Mouse (Mus musculus): ENCODE data around the gene Agtrap.

DNA sequence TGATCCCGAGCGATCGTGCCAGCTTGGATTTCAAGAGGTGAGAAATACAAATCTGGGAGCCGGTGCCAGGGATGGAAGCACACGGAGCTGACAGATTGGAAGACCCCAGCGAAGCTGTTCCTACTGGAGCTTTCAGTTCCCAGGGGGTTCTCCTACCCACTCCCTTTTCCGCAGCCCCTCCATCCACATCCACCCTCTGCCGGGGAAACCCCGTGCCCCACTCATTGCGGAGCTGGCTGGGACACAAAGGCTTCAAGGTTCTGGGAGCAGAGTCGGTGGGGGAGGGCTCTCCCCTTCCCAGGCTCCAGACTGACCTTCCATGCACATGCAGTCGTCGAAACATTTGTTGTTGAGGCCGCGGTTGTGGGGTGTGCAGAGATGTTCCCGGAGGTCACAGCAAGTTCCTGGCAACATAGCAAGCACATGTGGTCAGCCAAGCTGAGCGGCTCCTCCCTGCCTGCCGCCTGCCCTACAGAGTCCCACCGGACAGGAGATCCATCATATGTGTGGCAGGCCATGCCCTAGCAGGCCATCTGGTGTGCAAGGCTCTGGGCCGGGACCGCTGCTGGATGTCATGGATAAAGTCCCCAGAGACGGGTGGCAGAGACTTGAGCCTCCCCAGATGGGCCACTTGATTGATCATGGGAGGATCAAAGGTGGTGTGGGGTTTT, 19.9 kb upstream of the Agtrap start:
- TF ChIP-seq CTCF (IDR thresholded peaks at IDR 0.05; ENCODE audit: low read depth, low read length) = no peak
- no peak for TF ChIP-seq POLR2A (IDR thresholded peaks at IDR 0.05; ENCODE audit: borderline replicate concordance, low read depth, low read length)
